In genomic region chr9:97275449-97275848, GRCm38 (mm10) we compare ENCODE assay signal across 8 mouse cellular contexts.
DNase-seq lines count a peak whose midpoint lies in the region; ATAC-seq and TF ChIP-seq lines count a peak whose summit lies in the region.
"Not testable (repeated sequence)": the region's sequence is repeated elsewhere in the genome, so short reads cannot be mapped to it uniquely, and the experiment has no call there.

No protein-coding gene starts in this region.

- not testable (repeated sequence) for H3K4me1 ChIP-seq in embryonic facial prominence, embryonic 15.5 days; limb, embryonic 12.5 days (replicated peaks); lung, adult 2 months (ENCODE audit: control insufficient read depth, insufficient read depth, low read length); testis, adult 2 months (ENCODE audit: control insufficient read depth, insufficient read depth, low read length)

- ATAC-seq in embryonic facial prominence, embryonic 15.5 days (ENCODE audit: insufficient number of reproducible peaks, low FRiP score, low TSS enrichment, low read depth); limb, embryonic 12.5 days (ENCODE audit: insufficient number of reproducible peaks, insufficient read depth, low FRiP score, low TSS enrichment, low read depth): not testable (repeated sequence)

- not testable (repeated sequence) for H3K36me3 ChIP-seq in embryonic facial prominence, embryonic 15.5 days; limb, embryonic 12.5 days; myocyte (ENCODE audit: control insufficient read depth, insufficient read depth); testis, adult 2 months (ENCODE audit: control insufficient read depth, insufficient read depth, low read length)

- H3ac ChIP-seq in myocyte (ENCODE audit: control insufficient read depth, insufficient read length): not testable (repeated sequence)

- DNase-seq in 3134 (ENCODE audit: extremely low read depth, insufficient read length, low spot score) (peak; percentile 55), NIH3T3 (ENCODE audit: low read depth) (peak; percentile 36)
- DNase-seq in gastrocnemius, postnatal 25 days: peak; percentile 18
- DNase-seq in lung, adult 2 months: not testable (repeated sequence)

- peaks cover 11% of the 10 kb centered on the region for H3K79me2 ChIP-seq in myocyte (ENCODE audit: control insufficient read depth, insufficient read depth)

- H3K9ac ChIP-seq in embryonic facial prominence, embryonic 15.5 days; limb, embryonic 12.5 days (replicated peaks): not testable (repeated sequence)

- not testable (repeated sequence) for TF ChIP-seq POLR2A in lung, adult 2 months (IDR thresholded peaks at IDR 0.05; ENCODE audit: borderline replicate concordance, extremely low read depth, low read depth, low read length); testis, adult 2 months (IDR thresholded peaks at IDR 0.05; ENCODE audit: control insufficient read depth, low read depth, low read length)
- peak; percentile 16 for TF ChIP-seq POLR2A in myocyte (IDR thresholded peaks at IDR 0.05; ENCODE audit: insufficient read length, low read depth)

- not testable (repeated sequence) for H3K27ac ChIP-seq in embryonic facial prominence, embryonic 15.5 days (replicated peaks); limb, embryonic 12.5 days
- H3K27ac ChIP-seq in testis, adult 2 months (ENCODE audit: control insufficient read depth, insufficient read depth, low read depth, low read length): peak overlapping the region; percentile 42; the same call in 1 of the 2 replicates

- TF ChIP-seq CTCF in lung, adult 2 months (IDR thresholded peaks at IDR 0.05; ENCODE audit: insufficient read depth, low read length); testis, adult 2 months (IDR thresholded peaks at IDR 0.05; ENCODE audit: control insufficient read depth, insufficient read depth, insufficient replicate concordance, low read depth, low read length): not testable (repeated sequence)

- not testable (repeated sequence) for H3K27me3 ChIP-seq in embryonic facial prominence, embryonic 15.5 days; limb, embryonic 12.5 days; myocyte (ENCODE audit: control insufficient read depth, insufficient read depth, insufficient read length); testis, adult 2 months (ENCODE audit: control insufficient read depth, insufficient read depth, low read length)

- 80% methylated on average over 14 of the region's 14 CpGs for WGBS in embryonic facial prominence, embryonic 15.5 days
- WGBS in limb, embryonic 12.5 days: 79% methylated on average over 14 of the region's 14 CpGs
- 79% methylated on average over 14 of the region's 14 CpGs for WGBS in lung, adult 2 months

- not testable (repeated sequence) for H3K4me2 ChIP-seq in embryonic facial prominence, embryonic 15.5 days (replicated peaks)
- peak overlapping the region; percentile 10; the same call in 1 of the 2 replicates for H3K4me2 ChIP-seq in limb, embryonic 12.5 days
- H3K4me2 ChIP-seq in myocyte (ENCODE audit: low read depth): peak overlapping the region; percentile 65

- not testable (repeated sequence) for H3K9me3 ChIP-seq in embryonic facial prominence, embryonic 15.5 days (replicated peaks); limb, embryonic 12.5 days

- peak overlapping the region; percentile 21; the same call in 1 of the 2 replicates for H3K4me3 ChIP-seq in embryonic facial prominence, embryonic 15.5 days (replicated peaks)
- H3K4me3 ChIP-seq in limb, embryonic 12.5 days (replicated peaks): not testable (repeated sequence)
- H3K4me3 ChIP-seq in lung, adult 2 months (replicated peaks; ENCODE audit: extremely low read depth, low read depth, low read length): peak overlapping the region; percentile 29
- peak overlapping the region; percentile 33 for H3K4me3 ChIP-seq in myocyte
- peak overlapping the region; percentile 82 for H3K4me3 ChIP-seq in testis, adult 2 months (ENCODE audit: control insufficient read depth, low read depth, low read length)
